Mouse (Mus musculus) layer of hippocampus, postnatal 14 days (tissue): ENCODE results near the gene Grin2c. TPM values are rescaled to one million over a fixed set of nuclear protein-coding genes. Genes with fewer than 3 reads are reported as not detected.

Source experiments
- DNase-seq, 2 experiments: peaks; one replicate each; pipeline ENCODE4 v3.0.0; 2021 to 2022; ENCODE audit warnings: low spot score in 2 of 2, mixed read lengths in 1 of 2
- total RNA-seq, 2 experiments: library from RNA; stranded (reverse); gene quantifications; 2 replicates each; pipeline ENCODE4 v1.2.3; 2021

Gene Grin2c
- total RNA-seq, 2 experiments from 2014 or later = 41.7 to 47.0 TPM

GRCm38 (mm10) chr11:115265771-115266399 lies 1.2 kb downstream of the Grin2c start:
- no peak for DNase-seq

GRCm38 (mm10) chr11:115264862-115265668 lies 2.0 kb downstream of the Grin2c start:
- DNase-seq = no peak

- no peak for DNase-seq
Observed at GRCm38 (mm10) chr11:115264136-115264861, 2.7 kb downstream of the Grin2c start.

GRCm38 (mm10) chr11:115262954-115263353 lies 4.1 kb downstream of the Grin2c start:
- DNase-seq = no peak

DNA sequence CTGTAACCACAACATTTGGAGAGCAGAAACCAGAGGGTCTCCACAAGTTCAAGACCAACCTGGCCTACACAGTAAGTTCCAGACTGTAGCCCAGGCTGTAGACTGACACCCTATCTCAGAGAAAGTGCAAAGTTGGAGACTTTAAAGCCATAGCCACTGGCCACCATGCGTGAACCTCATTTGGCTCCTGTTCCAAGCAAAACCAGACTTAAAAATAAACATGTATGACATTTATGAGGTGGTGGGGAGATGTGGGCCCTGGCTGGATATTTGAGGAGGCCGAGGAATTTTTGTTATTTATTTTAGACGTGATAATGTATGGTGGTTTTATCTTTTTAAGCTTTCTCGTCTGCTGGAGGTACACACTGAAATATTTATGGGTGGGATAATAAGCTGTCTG lies 7.9 kb downstream of the Grin2c start:
- no peak for DNase-seq

- no peak for DNase-seq
Observed at GRCm38 (mm10) chr11:115257775-115258510, 9.1 kb downstream of the Grin2c start.

- no peak for DNase-seq
Observed at GRCm38 (mm10) chr11:115251258-115251657, 15.8 kb downstream of the Grin2c start.

DNA sequence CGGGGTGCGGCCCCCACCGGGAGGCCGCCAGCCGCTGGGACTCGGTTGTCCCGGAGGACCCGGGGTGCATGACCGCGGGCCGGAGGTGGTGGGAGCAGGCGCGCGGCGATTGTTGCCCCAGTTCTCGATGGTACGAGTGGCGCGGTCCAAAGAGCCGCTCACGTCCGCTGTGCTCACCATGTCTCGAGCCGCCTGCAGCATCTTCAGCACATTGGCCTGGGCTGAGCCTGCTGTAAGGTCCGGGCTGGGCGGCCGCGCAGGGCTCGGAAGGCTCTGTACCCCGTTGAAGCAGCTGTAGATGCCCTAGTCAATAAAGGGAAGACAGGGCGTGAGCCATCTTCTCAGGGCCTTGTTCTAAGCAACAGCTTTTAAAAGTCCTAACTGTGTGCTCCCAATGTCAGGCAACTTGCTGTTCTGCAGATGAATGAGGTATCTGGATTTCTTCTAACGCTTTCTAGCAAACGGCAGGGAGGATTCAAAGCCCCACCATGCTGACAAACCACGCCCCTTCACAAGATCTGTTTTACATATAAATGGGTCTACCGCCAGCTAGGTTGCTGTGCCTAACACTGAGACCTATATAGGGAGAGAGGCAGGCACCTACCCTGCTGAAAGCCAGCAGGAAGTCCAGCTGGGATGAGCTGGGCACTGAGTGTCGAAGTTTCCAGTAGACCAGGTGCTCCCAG lies 16.5 kb downstream of the Grin2c start:
- DNase-seq = no peak

DNA sequence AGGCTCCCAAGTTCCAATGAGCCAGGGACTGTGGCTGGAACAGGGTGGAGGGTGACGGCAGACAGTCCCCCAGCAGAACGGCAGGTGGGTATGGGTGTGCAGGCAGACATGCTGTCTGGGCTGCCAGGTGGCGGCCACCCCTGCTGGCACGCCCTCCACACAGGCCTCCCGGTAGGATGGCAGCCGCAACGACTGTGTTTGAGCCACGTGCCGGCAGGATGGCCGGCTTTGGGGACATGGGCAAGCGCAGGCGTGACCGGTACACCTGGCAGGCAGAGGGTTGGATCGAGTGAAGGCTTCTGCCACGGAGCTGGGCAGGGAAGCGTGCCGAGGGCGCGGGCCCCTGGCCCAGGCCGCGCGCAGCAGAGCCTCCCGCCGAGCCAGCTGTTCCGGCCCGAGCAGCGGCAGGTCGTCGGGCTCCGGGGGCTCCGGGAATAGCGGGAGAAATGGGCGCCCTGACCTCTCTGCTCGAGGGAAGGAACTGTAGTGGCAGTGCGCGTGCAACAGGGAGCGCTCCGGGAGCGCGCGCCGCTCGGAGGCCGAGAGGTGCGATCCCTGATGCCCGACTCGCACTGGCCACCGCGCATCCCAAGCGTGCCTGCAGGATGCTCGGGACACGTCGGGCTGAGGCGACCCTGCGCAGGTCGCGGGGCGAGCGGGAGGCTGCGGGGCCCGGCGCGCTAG lies 17.2 kb downstream of the Grin2c start:
- no peak for DNase-seq

DNA sequence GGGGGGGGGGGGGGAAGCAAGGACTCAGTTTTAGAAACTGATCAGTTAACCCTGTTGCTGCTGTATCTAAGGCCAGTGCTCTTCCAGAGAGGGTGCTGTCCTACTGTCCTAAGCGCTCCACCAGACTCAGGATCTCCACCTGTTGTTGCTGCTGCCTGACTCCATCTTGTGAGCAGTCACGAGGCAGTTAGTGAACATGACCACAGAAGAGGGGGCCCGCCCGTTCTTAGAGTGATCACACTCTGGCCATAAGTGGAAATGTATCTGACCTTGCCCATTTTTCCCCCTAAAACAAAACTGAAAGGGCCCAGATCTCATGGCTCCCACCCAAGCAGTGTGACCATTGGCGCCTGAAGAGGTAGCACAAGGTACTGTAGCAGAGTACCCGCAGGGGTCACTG lies 19.1 kb downstream of the Grin2c start:
- no peak for DNase-seq

GRCm38 (mm10) chr11:115247240-115247639 lies 19.8 kb downstream of the Grin2c start:
- no peak for DNase-seq

DNA sequence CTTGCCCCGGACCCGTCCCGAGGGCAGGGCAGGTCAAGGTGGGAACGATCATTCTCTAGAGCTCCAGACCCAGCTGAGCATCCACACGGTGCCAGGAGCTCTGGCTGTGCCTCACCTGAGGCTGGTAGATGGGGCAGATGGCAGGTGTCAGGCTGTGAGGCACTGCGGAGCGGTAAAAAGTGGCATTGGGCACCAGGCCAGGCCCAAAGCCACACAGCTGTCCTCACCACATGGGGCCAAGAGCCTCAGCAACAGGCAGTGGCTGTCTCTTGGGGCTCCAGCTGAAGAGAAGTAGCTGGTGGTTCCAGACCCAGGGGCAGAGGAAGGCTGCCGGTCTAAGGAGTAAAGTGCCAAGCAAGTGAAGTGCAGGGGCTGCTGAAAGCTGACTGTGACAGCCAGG lies 20.7 kb downstream of the Grin2c start:
- no peak for DNase-seq

- no peak for DNase-seq
Observed at GRCm38 (mm10) chr11:115244840-115245239, 22.2 kb downstream of the Grin2c start.

DNA sequence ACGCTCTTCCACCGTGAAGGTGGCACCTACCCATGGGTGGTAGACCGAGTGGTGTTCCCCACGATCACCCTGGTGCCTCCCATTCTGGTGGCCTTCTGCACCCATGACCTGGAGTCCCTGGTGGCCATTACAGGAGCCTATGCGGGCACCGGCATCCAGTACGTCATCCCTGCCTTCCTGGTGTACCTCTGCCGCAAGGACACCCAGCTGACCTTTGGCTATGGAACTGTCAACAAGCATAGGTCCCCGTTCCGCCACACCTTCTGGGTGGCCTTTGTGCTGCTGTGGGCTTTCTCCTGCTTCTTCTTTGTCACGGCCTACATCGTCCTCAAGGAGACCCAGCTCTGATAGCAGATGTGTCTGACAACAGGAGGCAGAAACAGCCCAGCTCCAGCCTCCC lies 23.3 kb downstream of the Grin2c start:
- DNase-seq = no peak

DNA sequence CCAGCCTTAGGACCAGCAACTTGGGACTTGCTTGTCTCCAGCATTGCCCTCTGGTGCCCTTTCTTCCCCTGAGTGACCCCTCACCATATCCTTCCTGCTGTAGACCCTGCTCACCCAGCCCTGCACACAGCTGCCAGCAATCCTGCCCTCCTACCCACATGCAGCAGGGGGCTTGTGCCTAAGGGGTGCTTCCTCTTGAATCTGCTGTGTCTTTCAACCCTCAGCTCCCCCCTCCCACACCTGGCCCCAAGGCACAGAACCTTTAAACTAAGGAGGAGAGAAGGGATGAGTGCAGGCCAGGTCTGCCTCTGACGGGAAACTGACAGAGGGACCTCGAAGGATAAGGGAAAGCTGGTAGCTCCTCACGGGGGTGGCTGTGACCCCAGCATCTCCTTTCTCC lies 24.3 kb downstream of the Grin2c start:
- DNase-seq = no peak

DNA sequence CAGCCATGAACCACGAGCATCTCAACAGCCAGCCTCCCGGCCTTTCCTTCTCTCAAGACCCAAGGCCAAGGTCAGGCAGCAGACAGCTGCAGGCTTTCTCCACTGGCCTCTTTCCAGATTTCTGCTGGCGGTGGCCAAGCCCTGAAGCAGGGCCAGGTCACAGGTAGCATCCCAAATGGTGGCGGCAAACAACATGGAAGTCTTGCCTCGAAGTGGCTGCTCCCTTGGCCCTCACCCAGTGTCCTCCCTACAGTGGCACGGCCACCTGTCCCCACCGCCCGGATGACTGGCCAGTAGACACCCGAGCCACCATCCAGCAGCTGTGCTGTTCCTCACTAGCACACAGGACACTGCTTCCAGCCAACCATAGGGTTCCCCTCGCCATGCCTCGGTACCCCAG lies 25.6 kb downstream of the Grin2c start:
- DNase-seq = no peak

- DNase-seq = no peak
Observed at GRCm38 (mm10) chr11:115236570-115236969, 30.5 kb downstream of the Grin2c start.

DNA sequence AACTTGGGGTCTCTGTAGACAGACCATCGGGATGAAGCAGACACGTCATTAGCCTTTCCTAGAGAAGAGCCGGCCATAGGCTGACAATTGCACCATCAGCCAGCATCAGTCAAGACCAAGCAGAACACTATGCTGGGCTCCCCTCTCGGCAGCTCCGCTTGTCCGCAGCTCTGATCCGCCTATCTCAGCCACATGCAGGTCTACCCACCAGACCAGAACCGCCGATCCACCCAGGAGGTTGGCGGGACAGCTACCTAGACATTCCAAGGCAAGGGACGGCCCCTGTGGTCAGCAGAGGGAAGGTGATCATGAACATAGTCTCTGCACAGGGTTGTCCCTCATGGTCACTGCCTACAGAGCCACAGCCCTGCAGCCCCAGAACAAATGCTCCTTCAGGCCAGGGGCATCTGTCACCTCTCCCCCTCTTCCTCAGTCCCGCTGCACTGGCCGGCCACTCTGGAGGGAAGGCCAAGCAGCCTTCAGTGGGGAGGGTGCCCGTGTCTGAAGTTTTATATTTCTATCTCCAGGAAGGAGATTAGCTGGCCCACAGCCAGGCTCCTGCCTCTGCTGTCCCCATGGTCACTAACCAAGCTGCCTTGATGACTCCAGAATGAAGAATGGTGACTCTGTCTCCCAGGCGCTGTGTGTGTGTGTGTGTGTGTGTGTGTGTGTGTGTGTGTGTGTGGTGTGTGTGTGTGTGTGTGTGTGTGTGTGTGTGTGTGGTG lies 32.6 kb downstream of the Grin2c start:
- DNase-seq = no peak

DNA sequence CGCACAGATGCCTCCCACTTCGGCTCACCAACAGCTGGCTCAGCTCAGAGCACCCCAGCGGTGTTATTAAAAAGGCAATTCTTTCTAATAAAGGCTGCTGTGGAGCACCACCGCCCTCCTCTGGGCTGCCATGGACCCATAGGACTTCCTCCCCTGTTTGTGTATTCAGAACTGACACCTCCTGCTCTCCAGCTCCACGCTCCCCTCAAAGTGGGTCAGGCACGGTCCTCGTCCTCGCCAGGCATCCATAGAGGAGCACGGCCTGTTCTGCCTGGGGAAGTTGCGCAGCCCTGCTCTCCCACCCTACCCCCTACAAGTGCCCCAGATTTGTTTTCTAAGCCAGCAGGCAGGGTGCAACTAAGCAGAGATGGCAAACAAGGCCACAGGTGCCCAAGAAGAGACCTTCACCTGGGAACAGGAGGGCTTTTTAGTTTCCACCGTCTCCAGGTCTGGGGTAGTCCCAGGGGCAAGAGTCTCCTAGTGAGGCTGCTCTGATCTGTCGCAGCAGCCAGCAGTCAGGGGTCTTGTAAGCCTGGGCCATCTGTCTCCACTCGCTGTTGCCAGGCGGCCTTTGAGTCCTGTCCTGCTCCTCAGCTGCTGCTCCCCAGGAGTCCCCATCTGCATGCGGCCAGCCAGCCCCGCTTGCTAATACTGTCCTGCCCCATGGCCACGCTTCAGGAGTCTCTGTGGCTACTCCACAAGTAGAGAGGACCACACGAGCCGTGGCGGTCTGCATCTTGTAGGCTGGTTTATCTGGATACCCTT lies 33.3 kb downstream of the Grin2c start:
- peak in 1 of 2 experiments; percentile 66 for DNase-seq
